Mouse (Mus musculus) layer of hippocampus, adult 9-11 months (tissue): ENCODE data around the gene Gnptg.
"Not testable (repeated sequence)": the region's sequence is repeated elsewhere in the genome, so short reads cannot be mapped to it uniquely, and the experiment has no call there.

Experiments used
- DNase-seq: peaks from one replicate; pipeline ENCODE4 v3.0.0; 2022

Gene Gnptg

GRCm38 (mm10) chr17:25243131-25243780, 3.3 kb upstream of the Gnptg start:
- no peak for DNase-seq

GRCm38 (mm10) chr17:25235635-25236034, 4.3 kb downstream of the Gnptg start:
- no peak for DNase-seq

- not testable (repeated sequence) for DNase-seq
Observed at GRCm38 (mm10) chr17:25231621-25232020, 8.3 kb downstream of the Gnptg start.

GRCm38 (mm10) chr17:25230700-25231099, 9.2 kb downstream of the Gnptg start:
- no peak for DNase-seq

- not testable (repeated sequence) for DNase-seq
Observed at GRCm38 (mm10) chr17:25230014-25230655, 9.8 kb downstream of the Gnptg start.

GRCm38 (mm10) chr17:25227991-25228390, 11.9 kb downstream of the Gnptg start:
- DNase-seq = no peak

- DNase-seq = no peak
Observed at GRCm38 (mm10) chr17:25225659-25226058, 14.3 kb downstream of the Gnptg start.

- DNase-seq = no peak
Observed at GRCm38 (mm10) chr17:25224586-25225222, 15.2 kb downstream of the Gnptg start.

- no peak for DNase-seq
Observed at GRCm38 (mm10) chr17:25222951-25223601, 16.8 kb downstream of the Gnptg start.

GRCm38 (mm10) chr17:25222504-25222940, 17.4 kb downstream of the Gnptg start:
- not testable (repeated sequence) for DNase-seq

- peak; percentile 65 for DNase-seq
Observed at GRCm38 (mm10) chr17:25221821-25222503, 18.0 kb downstream of the Gnptg start.

- DNase-seq = no peak
Observed at GRCm38 (mm10) chr17:25220746-25221145, 19.2 kb downstream of the Gnptg start.

GRCm38 (mm10) chr17:25219492-25220295, 20.2 kb downstream of the Gnptg start:
- DNase-seq = no peak

- DNase-seq = no peak
Observed at GRCm38 (mm10) chr17:25218967-25219366, 21.0 kb downstream of the Gnptg start.

- DNase-seq = no peak
Observed at GRCm38 (mm10) chr17:25215431-25215830, 24.5 kb downstream of the Gnptg start.

- DNase-seq = no peak
Observed at GRCm38 (mm10) chr17:25211705-25212104, 28.2 kb downstream of the Gnptg start.

- peak; percentile 35 for DNase-seq
Observed at GRCm38 (mm10) chr17:25210680-25211466, 29.1 kb downstream of the Gnptg start.

GRCm38 (mm10) chr17:25210006-25210405, 29.9 kb downstream of the Gnptg start:
- peak; percentile 52 for DNase-seq

GRCm38 (mm10) chr17:25202401-25202800, 37.5 kb downstream of the Gnptg start:
- no peak for DNase-seq

- DNase-seq = no peak
Observed at GRCm38 (mm10) chr17:25189091-25189490, 50.8 kb downstream of the Gnptg start.
